Mouse (Mus musculus) hematopoietic stem cell, adult 5-6 weeks (primary cell): Measurements from ENCODE around the gene Dohh. TPM values are rescaled to one million over a fixed set of nuclear protein-coding genes. Genes with fewer than 3 reads are reported as not detected.

Source experiments
- ATAC-seq, 2 experiments: fragments of 125-278 bp in 1 of 2; replicated peaks in 1 of 2; 2 replicates each; pipeline ENCODE4 v1.8.0; 2016 to 2017; ENCODE audit warnings: inconsistent platforms in 2 of 2, mild to moderate bottlenecking in 2 of 2, moderate number of reproducible peaks in 2 of 2, low read depth in 1 of 2, moderate TSS enrichment in 1 of 2; ENCODE audit not compliant: low FRiP score in 2 of 2, poor library complexity in 2 of 2, severe bottlenecking in 2 of 2, insufficient read depth in 1 of 2, low TSS enrichment in 1 of 2
- total RNA-seq: library from RNA; stranded (forward); fragments of 172-1452, 232-1000 nt; gene quantifications from 2 replicates; pipeline ENCODE4 v1.2.3, GENCODE M21; 2017

The Dohh gene
- total RNA-seq, 1 experiment from 2014 or later: 15.3 TPM

DNA sequence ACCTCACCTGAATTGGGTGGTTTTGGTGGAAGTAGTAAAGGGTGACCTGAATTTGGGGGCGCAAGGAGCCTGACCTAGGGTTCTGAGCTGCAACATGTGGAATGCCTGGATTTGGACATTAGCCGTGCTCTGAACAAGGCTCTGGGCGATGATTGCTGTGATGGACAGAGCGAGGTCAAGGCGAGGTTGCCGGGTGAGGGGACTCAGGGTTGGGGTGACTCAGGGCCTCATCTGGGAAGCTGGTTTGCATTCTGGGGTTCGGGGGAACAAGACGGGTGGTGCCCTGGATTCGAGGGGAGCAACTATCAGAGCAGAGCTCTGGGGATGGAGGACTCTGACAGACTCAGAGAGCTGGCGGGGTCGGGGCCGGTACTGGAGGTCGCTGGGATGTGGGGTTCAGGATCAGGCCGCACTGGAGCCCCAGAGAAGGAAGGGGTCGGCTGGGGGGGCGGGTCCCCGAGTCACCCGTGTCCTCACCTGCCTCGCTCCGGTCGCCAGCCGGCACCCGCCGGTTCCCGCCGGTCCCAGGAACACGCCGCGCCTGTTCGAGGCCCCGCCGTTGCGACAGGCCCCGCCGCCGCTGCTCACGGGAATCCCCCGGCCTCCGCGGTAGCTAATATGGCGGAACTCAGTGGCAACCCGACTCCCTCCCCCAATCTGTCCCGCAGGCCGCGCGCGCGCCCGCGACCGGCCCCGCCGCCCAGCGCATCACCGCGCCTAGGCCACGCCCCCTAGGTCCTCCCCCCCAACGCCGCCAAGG lies 6.3 kb upstream of the Dohh start, which contains the start of gene Fzr1:
Gene Fzr1, minus strand, starts transcription at position 724 of the 760 bp plus-strand sequence.
- ATAC-seq: no peak

DNA sequence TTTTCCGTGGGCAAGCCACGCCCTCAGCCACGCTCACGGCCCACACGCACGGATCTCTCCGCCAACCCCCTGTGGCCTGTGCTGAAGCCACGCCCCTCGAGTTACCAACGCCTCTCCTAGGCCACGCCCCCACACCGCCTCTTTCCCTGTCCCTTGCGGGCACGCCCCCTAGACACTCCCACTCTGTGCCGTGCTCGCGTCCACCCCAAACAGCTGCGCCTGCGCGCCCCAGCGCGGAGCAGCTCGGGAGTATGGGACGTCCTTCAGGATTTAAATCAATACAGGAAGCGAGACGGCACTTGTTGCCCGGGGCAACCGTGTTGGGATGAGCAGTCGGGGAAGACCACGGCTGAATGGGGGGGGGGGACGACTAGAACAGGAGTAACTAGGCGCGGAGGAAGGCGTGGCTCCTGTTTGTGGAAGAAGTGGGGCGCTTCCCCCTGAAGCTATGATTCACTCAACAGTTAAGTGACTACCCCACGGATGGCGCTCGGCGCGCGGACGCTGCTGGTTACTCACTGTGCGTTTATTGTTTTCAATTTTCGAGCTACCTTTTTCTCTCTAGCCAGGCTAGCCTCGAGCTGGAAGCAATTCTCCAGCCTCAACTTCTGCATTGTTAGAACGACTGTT lies 5.6 kb upstream of the Dohh start:
- ATAC-seq: peak; percentile 80 to 89

GRCm38 (mm10) chr10:81379183-81379553 lies 5.1 kb upstream of the Dohh start:
- no peak for ATAC-seq

GRCm38 (mm10) chr10:81379809-81380378 lies 4.3 kb upstream of the Dohh start:
- ATAC-seq: no peak

- ATAC-seq: peak; percentile 37 to 45
Observed at GRCm38 (mm10) chr10:81382039-81382438, 2.2 kb upstream of the Dohh start.

DNA sequence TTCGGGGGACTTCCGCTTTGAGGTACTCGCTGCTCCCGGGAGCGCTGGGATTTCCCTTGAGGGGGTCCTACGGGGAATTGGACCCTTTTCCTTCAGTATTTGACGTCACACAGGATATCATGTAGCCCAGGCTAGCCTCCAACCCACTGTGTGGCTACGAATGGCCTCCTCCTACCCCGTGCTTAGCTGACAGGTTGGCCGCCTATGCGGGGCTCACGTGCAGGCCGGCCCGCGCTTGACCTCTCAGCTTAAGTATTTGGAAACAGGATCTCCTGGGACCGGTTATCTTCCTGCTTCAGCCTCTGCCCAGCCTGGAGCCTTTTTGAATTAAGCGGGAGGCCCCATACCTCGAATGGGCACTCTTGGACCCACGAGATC lies 366 bp downstream of the Dohh start:
- peak in 1 of 2 experiments; percentile 0; a peak in 1 of 4 replicates for ATAC-seq

GRCm38 (mm10) chr10:81385603-81386306 lies 1.5 kb downstream of the Dohh start:
- no peak for ATAC-seq

DNA sequence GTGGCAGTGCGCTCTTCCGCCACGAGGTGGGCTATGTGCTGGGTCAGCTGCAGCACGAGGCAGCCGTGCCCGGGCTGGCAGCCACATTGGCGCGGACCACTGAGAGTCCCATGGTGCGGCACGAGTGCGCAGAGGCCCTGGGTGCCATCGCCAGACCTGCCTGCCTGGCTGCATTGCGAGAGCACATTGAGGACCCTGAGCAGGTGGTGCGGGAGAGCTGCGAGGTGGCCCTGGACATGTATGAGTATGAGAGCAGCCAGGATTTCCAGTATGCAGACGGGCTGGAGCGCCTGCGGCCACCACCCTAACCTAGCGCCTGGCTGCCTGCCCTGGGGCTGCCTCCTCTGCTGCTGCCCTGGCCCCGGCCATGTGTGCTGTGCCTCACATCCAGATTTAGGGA lies 3.5 kb downstream of the Dohh start:
- no peak for ATAC-seq

DNA sequence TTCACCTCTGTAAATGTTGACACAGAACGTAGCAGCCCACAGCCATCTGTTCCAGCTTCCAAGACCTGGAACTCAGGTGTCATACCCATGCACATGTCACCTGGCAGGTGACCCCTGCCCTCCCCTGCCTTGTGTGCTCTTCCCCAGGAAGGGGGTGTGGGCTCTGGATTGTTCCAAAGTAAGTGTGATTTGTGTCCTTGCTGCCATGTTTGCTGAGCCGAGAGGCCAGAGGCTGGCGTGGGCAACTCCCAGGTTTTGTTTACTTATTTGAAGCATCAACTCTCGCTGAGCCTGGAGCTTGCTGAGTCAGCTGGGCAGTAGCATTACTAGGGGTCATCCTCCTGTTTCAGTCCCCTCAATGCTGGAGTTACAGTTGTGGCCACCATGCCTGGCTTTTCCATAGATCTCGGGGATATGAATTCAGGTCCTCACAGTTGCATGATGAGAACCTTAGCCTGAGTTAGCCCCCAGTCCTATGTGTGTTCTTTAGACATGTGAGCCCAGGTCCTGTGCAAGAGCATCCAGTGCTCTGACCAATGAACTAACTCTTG lies 4.4 kb downstream of the Dohh start, which contains the start of gene Gm48552:
Gene Gm48552, plus strand, starts transcription at position 501 of the 551 bp plus-strand sequence.
- ATAC-seq: no peak

- ATAC-seq: no peak
Observed at GRCm38 (mm10) chr10:81389373-81389772, 5.1 kb downstream of the Dohh start.

- ATAC-seq: peak; percentile 62 to 65; a peak in 3 of 4 replicates
Observed at GRCm38 (mm10) chr10:81389801-81390677, 5.8 kb downstream of the Dohh start.

- no peak for ATAC-seq
Observed at GRCm38 (mm10) chr10:81390678-81390965, 6.4 kb downstream of the Dohh start.

- ATAC-seq: no peak
Observed at GRCm38 (mm10) chr10:81392270-81392669, 8.0 kb downstream of the Dohh start.

GRCm38 (mm10) chr10:81392781-81393185 lies 8.6 kb downstream of the Dohh start, which contains the start of gene Smim24:
Gene Smim24, plus strand, starts transcription at chr10:81393051.
- ATAC-seq: no peak

GRCm38 (mm10) chr10:81393456-81394063 lies 9.3 kb downstream of the Dohh start:
- ATAC-seq: peak; percentile 15 to 43; a peak in 3 of 4 replicates

DNA sequence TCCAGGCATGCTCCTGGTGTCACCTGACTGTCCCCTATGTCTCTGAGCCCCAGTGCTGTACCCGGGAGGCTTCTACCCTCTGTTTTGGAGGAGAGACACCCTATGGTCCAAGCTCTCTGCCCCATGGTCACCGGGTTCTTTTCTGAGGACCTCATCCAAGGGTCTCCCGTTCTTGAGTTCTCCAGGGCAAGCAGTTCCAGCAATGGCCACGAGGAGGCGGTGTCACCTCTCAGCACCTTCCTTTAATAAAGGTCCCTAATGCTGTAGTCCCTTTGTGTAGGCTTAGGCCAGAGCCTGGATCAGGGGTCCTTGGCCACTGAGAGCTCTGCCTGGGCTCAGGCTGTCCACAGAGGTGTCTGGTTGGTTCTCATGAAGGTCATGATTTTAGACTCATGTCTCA lies 10.9 kb downstream of the Dohh start:
- peak; percentile 37 to 46; a peak in 2 of 4 replicates for ATAC-seq
